Mouse (Mus musculus) MEL (cell line): ENCODE data around the gene Btn2a2.

Source experiments
- EP300 ChIP-seq, 2 experiments: IDR thresholded peaks; 2 replicates each; pipeline ENCODE4 v1.6.1; 2011; ENCODE audit warnings: improper control_type of control experiment in 2 of 2, low read length in 2 of 2, low read depth in 1 of 2, mild to moderate bottlenecking in 1 of 2
- MYC ChIP-seq: IDR thresholded peaks from 2 replicates; pipeline ENCODE4 v1.6.1; 2011; ENCODE audit warnings: low read depth, mild to moderate bottlenecking, low read length, improper control_type of control experiment, moderate library complexity
- TBP ChIP-seq: IDR thresholded peaks from 2 replicates; pipeline ENCODE4 v1.8.0; 2011; ENCODE audit warnings: low read depth, low read length, improper control_type of control experiment

DNA sequence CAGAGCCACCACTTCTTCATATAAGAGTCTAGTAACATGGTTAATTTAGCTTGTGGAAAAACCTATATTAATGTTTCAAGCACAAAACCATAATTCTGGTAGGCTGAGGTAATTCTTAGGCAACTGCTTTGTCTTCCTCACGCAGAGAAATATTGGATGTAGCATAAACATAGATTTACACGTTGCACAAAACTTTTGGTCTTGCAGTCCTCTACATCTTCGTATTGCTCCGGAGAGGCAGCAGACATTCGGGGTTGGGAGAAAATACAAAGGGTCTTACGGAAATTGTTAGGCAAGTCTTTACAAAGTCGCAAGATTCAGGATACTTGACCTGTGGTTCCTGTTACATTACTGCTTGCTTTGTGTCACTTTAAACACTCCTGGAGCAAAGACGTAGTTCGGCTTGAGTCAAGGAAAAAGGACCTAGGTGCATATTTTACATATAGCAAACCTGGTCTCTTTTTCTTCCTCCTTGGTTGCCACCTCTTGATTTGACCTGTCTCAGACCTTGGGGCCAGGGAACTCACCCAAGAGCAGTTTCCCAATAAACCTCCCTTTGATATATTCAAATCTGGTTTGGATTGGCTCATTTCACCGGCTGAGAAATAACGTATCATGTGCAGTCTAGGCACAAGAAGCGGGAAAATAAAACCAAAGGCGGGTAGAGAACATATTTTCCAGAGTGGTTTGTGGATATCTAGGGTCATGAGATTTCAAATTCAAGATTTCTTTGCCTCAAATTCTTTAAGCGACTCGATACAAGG, 45.9 kb upstream of the Btn2a2 start:
- TF ChIP-seq MYC = no peak
- no peak for TF ChIP-seq EP300 (IDR thresholded peaks at IDR 0.05; ENCODE audit: low read depth in 1 of 2, low read length in 2 of 2)
- TF ChIP-seq TBP = no peak
